Mouse (Mus musculus) gastrocnemius, postnatal 4 days (tissue): ENCODE measurements at regions not wholly inside any gene's neighbourhood (a gene's known extent, or its start where the extent isn't known, plus 50 kb on each side); places are given as distances from the start of the nearest gene placed in this dataset.

Source experiments
- DNase-seq, 2 experiments: peaks; one replicate each; pipeline ENCODE4 v3.0.0; 2021 to 2022; ENCODE audit warnings: low spot score in 2 of 2, mixed read lengths in 2 of 2

DNA sequence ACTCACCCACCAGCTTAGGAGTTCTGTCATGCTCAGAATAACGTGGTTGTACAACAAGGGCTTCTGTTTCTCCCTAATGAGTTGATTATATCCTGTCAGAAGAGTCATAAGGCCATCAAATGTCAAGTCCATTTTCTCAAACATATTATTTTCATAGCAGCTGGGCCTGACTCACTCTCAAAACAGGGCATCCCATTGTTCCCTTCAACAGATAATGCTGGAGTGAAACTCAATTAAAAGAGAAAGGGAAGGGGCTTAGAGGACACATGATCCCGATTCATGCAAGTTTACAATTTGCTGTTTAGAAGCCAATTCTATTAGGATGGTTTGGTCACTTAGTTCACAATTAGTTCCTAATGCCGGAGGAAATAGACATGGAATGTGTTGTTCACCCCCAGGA, 444.5 kb downstream of the Gsdmc2 start:
- no peak for DNase-seq

DNA sequence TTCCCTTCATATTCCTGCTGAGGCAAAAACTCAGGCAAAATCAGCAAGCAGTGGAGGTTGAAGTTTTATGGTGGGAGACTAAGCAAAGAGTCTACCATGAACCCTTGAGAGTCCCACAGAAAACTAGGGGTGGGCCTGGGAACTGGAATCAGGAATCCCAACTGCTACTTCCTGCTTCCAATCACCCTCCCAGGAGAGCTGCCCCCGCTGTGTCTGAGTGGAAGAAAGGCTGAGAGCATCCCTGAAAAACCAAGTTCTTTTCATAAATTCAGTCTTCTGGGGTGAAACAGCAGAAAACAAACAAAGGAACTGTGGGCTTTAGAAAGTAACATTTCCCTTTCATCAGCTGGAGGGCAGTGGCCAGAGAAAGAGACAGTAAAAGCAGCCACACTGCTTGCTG, 445.0 kb downstream of the Gsdmc2 start:
- DNase-seq: peak in 1 of 2 experiments; percentile 10

DNA sequence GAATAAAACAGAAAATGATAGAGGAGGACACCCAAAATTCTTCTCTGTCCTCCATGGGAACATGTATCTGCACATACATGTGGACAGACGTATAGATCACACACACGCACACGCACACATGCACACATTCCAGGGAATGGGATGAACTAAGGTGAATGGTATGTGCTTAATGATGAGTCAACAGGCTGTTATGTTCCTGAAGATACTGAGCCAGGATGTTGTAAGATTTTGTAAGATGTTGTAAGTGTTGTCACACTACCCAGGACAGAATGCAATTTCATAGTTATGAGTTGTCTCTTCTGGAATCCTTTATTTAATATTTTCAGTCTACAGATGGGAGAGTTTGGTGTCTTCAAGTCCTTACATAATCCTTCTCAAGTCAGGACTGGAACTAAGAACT, 447.5 kb downstream of the Gsdmc2 start:
- no peak for DNase-seq

DNA sequence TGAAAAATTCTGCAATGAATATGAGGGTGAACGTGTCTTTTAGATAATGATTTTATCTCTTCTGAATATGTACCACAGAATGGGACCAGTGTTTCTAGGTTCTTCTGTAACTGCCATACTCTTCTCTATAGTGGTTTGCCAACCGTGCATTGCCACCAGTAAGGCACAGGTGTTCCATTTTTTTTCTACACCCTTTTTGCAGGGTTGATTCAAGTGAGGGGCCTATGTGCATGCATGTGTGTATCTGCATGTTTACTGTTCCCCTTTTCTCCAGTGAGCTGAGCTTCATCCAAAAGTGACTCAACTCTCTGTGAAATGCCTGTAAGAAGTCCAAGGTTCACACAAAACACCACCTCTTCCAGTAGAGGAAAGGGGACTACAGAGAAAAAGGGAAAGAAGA, 467.7 kb downstream of the Gsdmc2 start:
- DNase-seq: no peak

DNA sequence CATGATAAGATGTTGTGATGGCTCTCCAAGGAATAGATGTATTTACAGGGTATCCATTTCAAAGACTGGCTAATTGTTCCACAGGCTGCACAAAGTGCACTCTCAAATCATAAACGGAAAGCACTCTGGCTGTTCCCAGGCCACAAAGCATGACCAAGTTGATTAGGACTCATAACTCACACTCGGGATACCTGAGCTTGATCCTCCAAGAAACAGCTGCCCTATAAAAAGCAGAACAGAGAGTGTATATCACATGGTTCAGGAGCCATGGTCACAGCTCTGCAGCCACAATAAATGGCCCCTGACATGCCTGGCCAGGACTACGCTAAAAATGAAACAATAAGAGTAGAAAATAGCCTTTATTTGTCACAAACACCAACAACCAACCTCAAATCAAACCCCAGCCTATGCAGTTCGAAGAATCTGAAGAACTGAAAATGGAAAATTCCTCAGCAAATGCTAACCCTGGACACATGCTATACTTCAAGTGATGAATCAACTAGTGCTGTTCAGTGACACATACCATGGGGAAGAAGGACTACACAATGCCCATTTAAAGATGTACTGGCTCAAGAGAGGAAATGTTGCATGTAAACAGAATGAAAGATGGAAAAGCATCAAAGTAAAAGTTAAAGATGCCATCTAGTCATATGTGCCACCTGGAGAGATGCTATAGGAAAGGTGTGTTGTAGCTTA, 473.5 kb downstream of the Gsdmc2 start:
- DNase-seq: no peak

DNA sequence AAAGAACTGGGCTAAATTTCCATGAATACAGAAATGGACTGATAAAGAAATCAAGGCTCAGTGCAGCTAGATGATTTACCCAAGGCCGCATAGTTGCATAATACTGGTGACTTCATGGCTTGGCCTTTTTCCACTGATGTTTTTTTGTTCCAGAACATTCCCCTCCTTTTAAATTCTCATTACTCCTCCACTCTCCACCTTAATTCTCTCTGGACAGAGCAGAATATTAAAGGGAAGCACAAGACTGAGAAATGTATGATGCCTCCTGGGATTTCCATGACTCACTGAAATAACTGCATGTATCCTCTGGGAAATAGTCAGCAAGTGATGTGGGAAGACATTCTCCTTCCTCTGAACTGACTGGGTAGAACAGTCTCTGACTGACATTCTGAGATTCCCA, 480.5 kb downstream of the Gsdmc2 start:
- no peak for DNase-seq

DNA sequence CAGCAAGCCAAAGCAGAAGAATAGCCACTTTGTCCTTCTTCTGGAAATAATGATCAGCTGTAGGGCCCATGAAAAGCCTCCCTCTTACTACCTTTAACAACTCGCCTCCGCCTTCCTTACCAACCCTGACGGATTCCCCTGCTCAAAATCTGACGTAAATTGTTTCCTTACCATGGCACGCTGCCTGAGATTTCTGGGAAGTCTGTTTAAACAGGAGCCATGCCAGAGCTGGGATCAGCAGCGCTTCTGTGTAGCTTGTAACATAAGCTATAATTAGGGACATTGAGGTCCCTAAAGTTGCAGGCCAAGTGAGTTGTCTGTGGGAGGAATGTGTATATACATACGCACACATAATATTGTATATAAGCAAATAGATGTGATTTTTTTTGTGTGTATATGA, 484.6 kb downstream of the Gsdmc2 start:
- DNase-seq: peak in 1 of 2 experiments; percentile 28

DNA sequence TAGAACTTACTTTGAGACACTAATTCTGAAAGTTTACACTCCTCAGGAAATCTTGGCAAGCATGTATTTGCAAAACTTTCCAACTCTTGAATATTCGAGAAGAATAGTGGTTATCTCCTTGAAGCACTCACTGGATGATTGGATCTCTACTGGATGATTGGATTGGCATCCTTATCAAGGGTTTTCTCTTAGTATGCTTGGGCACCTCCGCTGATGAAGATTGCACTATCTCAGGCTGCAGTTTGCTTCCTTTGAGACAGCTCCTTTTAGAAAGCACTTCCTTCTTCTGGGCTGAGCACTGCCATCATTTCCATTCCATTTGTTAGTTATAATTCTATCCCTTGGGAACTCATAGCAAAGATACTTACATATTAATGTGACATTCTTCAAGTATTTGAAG, 503.2 kb downstream of the Gsdmc2 start:
- no peak for DNase-seq

DNA sequence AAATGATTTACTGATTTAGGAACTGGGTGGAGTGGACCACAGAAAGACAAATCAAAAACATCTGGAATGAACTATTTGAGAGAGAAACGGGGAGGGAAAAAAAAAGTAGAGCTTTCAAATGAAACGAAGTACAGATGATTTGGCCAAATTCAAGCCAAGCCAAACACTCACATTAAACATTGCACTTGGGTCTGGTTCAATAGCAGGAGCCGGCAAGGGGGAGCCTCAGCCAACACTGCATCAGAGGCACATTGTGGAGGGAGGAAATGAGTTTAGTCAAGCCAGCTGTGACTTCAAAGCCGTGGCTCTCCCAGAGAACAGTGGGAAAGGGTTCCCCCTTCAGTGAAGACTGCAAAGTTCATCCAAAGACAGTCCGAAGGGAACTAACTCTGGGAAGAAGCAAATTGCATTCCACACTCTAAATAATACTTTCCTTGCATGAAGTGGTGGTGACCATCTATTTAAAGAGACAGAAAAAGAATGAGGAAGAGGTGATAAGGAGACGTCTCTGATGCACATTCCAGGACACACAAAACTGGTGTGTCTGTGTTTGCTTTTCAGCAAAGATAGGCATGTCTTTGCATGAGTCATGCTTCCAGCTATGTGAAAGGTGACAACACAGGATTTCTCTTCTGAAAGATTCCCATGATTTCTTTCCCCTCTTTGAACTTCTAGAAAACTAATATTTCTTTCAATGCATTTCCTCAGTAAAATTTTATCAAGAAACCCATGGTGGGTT, 504.5 kb downstream of the Gsdmc2 start:
- DNase-seq: peak; percentile 19 to 74

DNA sequence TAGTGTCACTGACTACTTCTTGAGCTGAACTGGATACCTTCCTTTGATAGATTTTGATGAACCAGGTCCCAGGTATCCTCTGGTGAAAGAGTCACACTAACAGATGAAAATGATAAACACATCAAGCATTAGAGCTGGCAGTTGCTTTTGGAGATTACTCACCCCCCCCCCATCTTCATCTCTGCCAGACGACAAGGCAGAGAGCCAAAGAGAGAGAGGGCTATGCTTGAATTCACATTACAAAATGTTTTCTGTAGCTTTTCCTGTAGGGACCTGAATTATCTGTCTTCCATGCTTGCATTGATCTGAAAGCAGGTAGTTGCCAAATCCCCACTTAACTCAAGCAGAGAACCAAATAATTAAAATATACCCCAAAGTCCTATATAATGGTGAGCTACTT, 525.3 kb downstream of the Gsdmc2 start:
- no peak for DNase-seq

DNA sequence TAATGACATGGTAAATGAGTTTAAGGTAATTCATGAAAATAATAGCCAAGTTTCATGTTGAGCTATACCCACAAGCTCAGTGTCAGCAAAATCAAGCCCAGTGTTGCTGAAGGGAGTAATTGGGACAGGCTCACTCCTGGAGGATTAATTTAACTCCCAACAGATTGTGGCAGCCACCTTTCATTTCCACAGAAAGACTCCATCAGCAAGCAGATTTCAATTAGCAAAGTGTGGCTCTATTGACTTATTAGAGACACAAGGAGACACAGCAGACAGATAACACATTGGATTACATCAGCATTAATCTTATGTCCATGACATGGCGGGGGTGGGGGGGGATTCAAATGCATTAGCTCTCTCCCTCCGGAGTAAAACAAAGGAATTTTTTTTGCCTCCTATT, 534.6 kb downstream of the Gsdmc2 start:
- DNase-seq: no peak

DNA sequence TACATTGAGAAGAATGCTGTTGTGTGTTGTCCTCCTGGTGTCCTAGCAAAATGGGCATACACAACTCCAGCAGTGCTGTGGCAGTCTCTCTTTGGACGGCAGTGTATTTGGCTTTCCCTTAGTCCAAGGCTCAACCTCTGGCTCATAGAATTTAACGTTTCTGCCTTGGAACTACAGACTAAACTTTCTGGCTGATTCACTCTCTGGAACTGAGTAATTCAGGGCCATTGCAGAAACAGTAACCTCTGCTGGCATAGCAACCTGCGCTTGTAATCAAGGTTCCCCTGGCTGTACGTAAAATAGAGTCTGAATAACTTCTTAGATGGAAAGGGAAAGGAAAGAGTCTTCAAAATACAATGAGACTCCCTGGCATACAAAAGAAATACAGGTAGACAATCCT, 545.7 kb downstream of the Gsdmc2 start:
- no peak for DNase-seq

DNA sequence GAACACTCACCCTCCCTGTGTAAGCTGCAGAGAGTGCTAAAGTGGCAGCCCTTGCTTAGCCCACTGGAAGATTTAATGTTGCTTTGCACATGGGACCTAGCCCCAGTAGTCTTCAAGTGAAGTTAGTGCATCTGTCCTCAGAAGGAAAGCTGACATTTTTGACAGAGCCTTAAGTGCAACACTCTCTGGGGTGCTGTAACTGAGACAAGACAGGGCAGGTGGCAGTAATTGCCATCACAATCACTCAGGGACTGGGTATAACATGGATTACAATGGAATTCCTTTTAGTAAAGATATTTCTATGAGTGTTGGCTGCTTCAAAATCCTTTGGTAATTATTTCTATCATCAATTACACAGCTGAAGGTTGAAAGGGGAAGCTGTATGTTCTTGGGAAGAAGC, 556.4 kb downstream of the Gsdmc2 start:
- DNase-seq: no peak

DNA sequence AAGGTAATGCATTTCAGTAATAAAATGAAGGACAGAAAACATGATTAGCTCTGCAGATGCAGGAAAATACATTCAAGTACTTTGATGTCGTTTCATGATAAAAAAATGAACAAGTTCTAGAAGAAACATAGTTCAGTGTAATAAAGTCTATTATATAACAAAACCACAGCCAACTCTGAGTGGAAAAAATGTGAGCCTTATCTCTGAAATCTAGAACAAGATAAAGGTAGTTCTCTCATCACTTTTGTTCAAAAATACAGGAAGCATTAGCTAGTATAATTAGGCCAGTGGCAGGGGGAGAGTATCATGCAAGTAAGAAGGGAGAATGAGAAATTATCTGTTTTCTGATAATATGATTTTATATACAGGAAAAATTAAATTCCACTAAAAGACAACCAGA, 559.0 kb downstream of the Gsdmc2 start:
- DNase-seq: no peak

DNA sequence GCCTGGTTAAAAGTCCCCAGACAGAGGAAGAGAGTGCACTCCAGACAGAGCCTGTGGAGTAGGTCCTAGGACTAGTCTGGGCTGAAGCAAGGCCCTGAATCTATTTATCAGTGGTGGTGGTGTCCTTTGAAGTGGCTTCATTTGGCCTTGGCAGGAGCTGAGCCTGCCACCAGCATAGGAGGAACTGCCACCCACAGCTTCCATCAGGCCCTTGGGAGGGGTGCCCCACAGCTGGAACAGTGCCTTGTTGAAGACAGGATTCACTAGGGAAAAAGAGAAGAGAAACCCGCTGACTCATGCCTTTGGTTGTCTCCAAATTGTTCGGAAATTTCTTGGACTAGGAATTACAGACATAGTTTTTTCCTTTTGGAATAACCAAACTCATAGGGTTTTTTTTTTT, 574.6 kb downstream of the Gsdmc2 start:
- no peak for DNase-seq

DNA sequence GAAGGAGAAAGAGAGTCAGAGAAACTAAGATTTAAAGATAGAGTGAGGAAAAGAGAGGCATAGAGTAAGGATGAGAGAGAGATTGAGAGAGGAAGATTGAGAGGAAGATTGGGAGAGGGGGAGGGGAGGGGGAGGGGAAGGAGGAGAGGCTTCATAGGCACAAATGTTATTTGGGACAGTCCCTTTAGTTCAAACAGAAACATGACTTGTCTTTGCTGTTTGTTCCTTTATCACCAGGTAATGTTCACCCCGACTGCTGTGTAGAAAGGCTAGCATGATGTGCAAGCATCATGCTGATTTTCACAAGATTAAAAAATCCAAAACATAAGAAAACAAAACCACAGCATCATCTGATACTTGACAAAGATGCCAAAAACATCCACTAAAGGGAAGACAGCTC, 579.1 kb downstream of the Gsdmc2 start:
- DNase-seq: no peak

DNA sequence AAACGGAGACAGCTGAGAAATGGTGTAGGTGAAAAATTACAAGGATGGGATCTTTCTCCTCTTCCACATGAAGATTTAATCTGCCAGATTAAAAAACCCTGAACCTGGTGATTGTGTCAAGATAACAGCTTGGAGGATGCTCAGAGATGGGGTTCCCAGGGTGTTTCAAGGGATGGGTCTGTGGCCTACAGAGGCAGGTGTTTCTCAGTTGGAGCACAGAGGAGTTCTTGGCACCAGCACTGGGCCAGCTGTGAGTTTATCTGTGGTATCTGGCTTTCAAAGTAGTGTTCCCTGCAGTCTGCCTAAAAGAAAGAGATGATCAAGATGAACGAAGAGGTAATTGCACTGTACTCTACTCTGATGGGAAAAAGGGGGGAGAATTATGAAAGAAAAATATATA, 589.2 kb downstream of the Gsdmc2 start:
- DNase-seq: no peak

DNA sequence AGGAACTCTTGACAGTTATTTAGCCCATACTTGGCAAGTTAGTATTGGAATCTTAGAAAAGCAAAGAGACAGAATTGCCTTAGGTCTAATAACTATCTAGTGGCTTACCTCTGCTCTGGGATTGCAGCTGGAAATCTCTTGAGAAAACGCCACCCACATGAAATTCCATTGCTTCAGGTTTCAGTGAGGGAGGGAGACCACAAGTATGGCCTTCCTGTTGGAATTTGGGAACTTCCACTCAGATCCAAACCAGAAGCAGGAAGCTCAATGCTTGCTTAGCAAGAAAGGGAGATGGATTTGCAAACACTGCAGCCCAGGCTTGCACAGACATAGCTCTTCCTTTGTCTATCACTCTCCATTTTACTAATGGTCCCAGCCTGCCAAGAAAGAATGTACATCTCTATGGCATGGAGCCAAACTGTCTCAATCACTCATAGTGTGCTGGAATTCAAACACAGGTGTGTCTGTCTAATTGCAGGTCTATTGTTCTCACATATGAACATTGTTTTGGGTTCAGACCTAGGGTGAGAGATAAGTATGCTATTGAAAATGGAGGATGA, 592.1 kb downstream of the Gsdmc2 start:
- DNase-seq: no peak

DNA sequence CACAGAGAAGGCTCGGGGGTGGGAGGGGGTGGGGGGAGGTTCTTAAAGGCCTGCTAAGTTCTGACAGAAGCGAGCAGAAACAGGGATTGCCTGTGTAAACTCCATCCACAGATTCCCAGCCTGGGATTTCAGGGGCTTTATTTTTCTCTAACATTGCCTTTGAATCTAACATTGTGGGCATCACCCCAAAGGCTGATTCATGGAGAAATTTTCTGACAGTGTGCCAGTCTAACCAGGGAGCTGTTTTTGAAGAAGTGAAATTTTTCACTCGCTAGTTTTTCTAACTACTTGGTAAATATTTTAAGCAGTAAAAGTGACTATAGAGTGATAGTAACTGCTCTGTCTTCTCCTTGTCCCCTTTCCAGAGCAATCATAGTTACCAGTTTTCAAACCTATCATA, 606.4 kb downstream of the Gsdmc2 start:
- no peak for DNase-seq

DNA sequence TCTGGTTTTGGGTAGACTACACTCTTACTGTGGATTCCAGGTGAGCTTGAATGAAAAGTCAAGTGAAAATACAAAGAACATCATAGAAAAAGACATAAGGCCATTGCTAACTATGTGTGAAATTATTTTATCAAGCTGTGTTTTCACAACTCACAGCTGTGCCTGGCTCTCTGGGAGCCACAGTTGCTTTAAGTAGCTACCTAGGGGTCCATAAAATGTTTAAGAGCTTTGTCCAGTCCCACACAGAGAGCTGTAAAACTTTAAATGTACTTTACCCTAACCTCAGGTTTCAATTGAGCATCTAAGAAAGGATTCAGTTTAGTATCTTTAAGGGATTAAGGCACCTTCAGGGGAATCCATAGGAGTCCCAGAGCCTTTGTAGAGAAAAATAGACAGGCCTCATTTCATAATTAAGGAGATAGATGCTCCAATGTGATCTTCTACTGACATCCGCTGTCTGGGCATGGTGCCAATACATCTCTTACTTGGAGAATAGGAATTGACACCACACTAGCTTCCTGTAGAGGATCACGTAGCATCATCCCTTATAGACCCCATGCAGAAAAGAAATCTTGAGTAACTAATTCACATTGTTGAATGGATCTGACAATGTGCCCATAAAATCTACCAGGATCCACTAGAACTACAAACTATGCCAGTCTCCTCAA, 626.5 kb downstream of the Gsdmc2 start:
- peak in 1 of 2 experiments; percentile 9 for DNase-seq

DNA sequence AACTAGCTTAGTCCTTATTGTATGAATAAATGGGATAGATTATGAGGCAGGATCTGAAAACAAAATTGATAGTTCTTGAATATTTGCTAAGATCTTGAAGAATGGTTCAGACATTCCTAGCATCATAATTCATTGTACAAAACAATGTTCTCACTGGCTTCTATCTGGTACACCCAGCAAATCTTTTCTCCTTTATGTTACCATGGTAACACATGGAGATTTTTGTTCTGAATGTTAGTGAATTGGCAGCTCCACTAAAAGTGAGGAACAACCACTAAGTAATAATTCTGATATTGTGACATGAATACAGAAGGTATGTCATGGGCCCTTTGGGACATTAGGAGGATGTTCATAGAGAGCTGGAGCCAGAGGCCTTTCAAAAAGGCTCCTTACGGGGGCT, 639.8 kb downstream of the Gsdmc2 start:
- DNase-seq: no peak

DNA sequence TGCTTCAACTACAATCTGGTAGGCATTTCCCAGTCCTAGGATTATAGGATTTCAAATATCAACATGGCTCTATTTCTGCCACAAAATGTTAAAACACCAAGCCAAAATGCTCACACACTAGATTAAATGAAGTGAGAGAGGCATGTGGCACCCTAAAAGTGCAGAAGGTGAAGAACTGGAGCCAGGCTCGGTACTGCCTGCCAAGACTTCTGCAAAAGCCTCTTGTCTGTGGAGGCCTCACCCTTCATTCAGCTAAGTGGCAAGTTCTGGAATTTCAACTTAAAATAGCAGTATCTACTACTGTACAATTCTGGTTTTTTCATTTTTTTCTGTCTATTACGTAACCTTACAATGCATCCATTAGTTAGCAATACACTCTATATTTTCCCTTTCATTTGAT, 649.9 kb downstream of the Gsdmc2 start:
- no peak for DNase-seq
